Mouse (Mus musculus) spleen, adult 18-20 months (tissue): ENCODE data around the gene Crim1.

Experiments used
- DNase-seq, 2 experiments: peaks; one replicate each; pipeline ENCODE4 v3.0.0; 2022; ENCODE audit warnings: mixed read lengths in 2 of 2

Crim1 gene

GRCm38 (mm10) chr17:78387665-78388064 is 187.6 kb downstream of the Crim1 start:
- DNase-seq: no peak

GRCm38 (mm10) chr17:78388101-78388847 is 188.2 kb downstream of the Crim1 start:
- no peak for DNase-seq

- no peak for DNase-seq
These were observed 189.5 kb downstream of the Crim1 start for GRCm38 (mm10) chr17:78389573-78389972.

- no peak for DNase-seq
These were observed 192.5 kb downstream of the Crim1 start for GRCm38 (mm10) chr17:78392401-78393087.

GRCm38 (mm10) chr17:78400130-78400840 is 200.2 kb downstream of the Crim1 start:
- DNase-seq: peak in 1 of 2 experiments; percentile 10

- no peak for DNase-seq
These were observed 201.3 kb downstream of the Crim1 start for GRCm38 (mm10) chr17:78401311-78401710.

GRCm38 (mm10) chr17:78401713-78402112 is 201.7 kb downstream of the Crim1 start:
- no peak for DNase-seq

- no peak for DNase-seq
These were observed 202.1 kb downstream of the Crim1 start for GRCm38 (mm10) chr17:78402174-78402573.

GRCm38 (mm10) chr17:78403229-78403628 is 203.2 kb downstream of the Crim1 start:
- DNase-seq: no peak

- no peak for DNase-seq
These were observed 203.8 kb downstream of the Crim1 start for GRCm38 (mm10) chr17:78403804-78404203.

GRCm38 (mm10) chr17:78405336-78405735 is 205.3 kb downstream of the Crim1 start:
- no peak for DNase-seq

- no peak for DNase-seq
These were observed 206.8 kb downstream of the Crim1 start for GRCm38 (mm10) chr17:78406854-78407253.

GRCm38 (mm10) chr17:78407581-78407980 is 207.5 kb downstream of the Crim1 start:
- DNase-seq: no peak

GRCm38 (mm10) chr17:78408386-78408785 is 208.3 kb downstream of the Crim1 start:
- no peak for DNase-seq

- no peak for DNase-seq
These were observed 209.9 kb downstream of the Crim1 start for GRCm38 (mm10) chr17:78409900-78410299.

- no peak for DNase-seq
These were observed 215.2 kb downstream of the Crim1 start for GRCm38 (mm10) chr17:78415255-78415654.

GRCm38 (mm10) chr17:78417381-78418281 is 217.6 kb downstream of the Crim1 start, which contains the start of gene Fez2:
Gene Fez2 (minus strand): TSS chr17:78418152.
- DNase-seq: peak; percentile 89 to 97

GRCm38 (mm10) chr17:78419216-78419615 is 219.2 kb downstream of the Crim1 start:
- no peak for DNase-seq

GRCm38 (mm10) chr17:78425026-78425425 is 225.0 kb downstream of the Crim1 start:
- DNase-seq: no peak
